Mouse (Mus musculus) adrenal gland (tissue): ENCODE data around the gene Fgd2.

Experiments
- intact Hi-C: fragments of 180-260 bp; cut with DNase I; formaldehyde crosslinking; loops from one replicate; pipeline ENCODE4 v1.15.1; 2025

Gene Fgd2

GRCm38 (mm10) chr17:29396056-29396799 is 35.5 kb downstream of the Fgd2 start:
- intact Hi-C loops: loop anchor here (5.0 kb wide), 2 partner anchors 41 to 116 kb away; no protein-coding TSS in a partner anchor

GRCm38 (mm10) chr17:29396821-29397242 is 36.1 kb downstream of the Fgd2 start:
- intact Hi-C loops: loop anchor here (1.0 to 5.0 kb wide), 3 partner anchors 40 to 115 kb away; no protein-coding TSS in a partner anchor

- intact Hi-C loops: loop anchor here (1.0 to 5.0 kb wide), 3 partner anchors 40 to 115 kb away; no protein-coding TSS in a partner anchor
Observed at GRCm38 (mm10) chr17:29397480-29398433, 37.0 kb downstream of the Fgd2 start.

GRCm38 (mm10) chr17:29398434-29399026 is 37.8 kb downstream of the Fgd2 start:
- intact Hi-C loops: loop anchor here (5.0 kb wide), 2 partner anchors 39 to 114 kb away; no protein-coding TSS in a partner anchor

GRCm38 (mm10) chr17:29399241-29399910 is 38.7 kb downstream of the Fgd2 start:
- intact Hi-C loops: loop anchor here (5.0 kb wide), 2 partner anchors 38 to 113 kb away; no protein-coding TSS in a partner anchor

- intact Hi-C loops: no loop called here
Observed at GRCm38 (mm10) chr17:29400044-29400443, 39.3 kb downstream of the Fgd2 start.

GRCm38 (mm10) chr17:29401741-29402268 is 41.1 kb downstream of the Fgd2 start:
- intact Hi-C loops: no loop called here

- intact Hi-C loops: no loop called here
Observed at GRCm38 (mm10) chr17:29403179-29403578, 42.5 kb downstream of the Fgd2 start.

- intact Hi-C loops: no loop called here
Observed at GRCm38 (mm10) chr17:29405501-29405900, 44.8 kb downstream of the Fgd2 start.

GRCm38 (mm10) chr17:29406077-29406476 is 45.4 kb downstream of the Fgd2 start:
- intact Hi-C loops: no loop called here

- intact Hi-C loops: no loop called here
Observed at GRCm38 (mm10) chr17:29407405-29407804, 46.7 kb downstream of the Fgd2 start.

GRCm38 (mm10) chr17:29408364-29408763 is 47.6 kb downstream of the Fgd2 start:
- intact Hi-C loops: no loop called here

GRCm38 (mm10) chr17:29409800-29410343 is 49.2 kb downstream of the Fgd2 start:
- intact Hi-C loops: no loop called here

- intact Hi-C loops: no loop called here
Observed at GRCm38 (mm10) chr17:29411821-29412425, 51.2 kb downstream of the Fgd2 start.

GRCm38 (mm10) chr17:29414566-29414965 is 53.9 kb downstream of the Fgd2 start:
- intact Hi-C loops: no loop called here

GRCm38 (mm10) chr17:29415761-29416662 is 55.3 kb downstream of the Fgd2 start:
- intact Hi-C loops: no loop called here

- intact Hi-C loops: no loop called here
Observed at GRCm38 (mm10) chr17:29416757-29417156, 56.0 kb downstream of the Fgd2 start.

- intact Hi-C loops: no loop called here
Observed at GRCm38 (mm10) chr17:29418758-29419380, 58.2 kb downstream of the Fgd2 start.
